Mouse (Mus musculus): ENCODE measurements around the gene Nprl3. TPM values are rescaled to one million over a fixed set of nuclear protein-coding genes. Genes with fewer than 3 reads are reported as not detected.
"Not testable (repeated sequence)": the region's sequence is repeated elsewhere in the genome, so short reads cannot be mapped to it uniquely, and the experiment has no call there.

The Nprl3 gene
- total RNA-seq, 2 experiments from 2014 or later = 47.0 to 57.0 TPM

GRCm38 (mm10) chr11:32215372-32216162 is 51.9 kb downstream of the Nprl3 start:
- intact Hi-C loops (cut with DNase I) = loop anchor here (10.0 kb wide), 1 partner anchor 109 kb away; no protein-coding TSS in a partner anchor
- DNase-seq (ENCODE audit: low spot score in 2 of 2) = no peak

DNA sequence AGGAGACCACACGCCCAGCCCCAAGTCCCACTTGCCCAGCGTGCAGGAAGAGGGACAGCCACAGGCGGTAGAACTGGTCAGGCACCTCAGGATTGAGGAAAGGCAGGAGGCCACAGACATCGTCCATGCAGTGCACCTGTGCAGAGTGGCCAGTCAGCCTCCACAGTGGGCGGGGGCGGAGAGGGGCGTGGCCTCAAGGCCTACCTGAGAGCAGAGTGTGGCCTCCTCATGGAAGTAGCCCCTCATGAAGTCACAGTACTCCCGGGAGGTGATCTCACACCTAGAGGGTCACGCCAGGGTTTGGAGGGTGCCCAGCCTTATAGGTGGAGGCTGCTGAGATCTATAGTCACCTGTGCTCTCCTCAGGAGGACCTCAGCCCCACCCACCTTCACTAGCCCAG is 56.9 kb downstream of the Nprl3 start:
- DNase-seq (ENCODE audit: low spot score in 2 of 2) = no peak
- intact Hi-C loops (cut with DNase I) = loop anchor here (10.0 kb wide), 1 partner anchor 114 kb away; no protein-coding TSS in a partner anchor

- DNase-seq (ENCODE audit: low spot score in 2 of 2) = peak; percentile 96 to 98
- intact Hi-C loops (cut with DNase I) = no loop called here
Measured at GRCm38 (mm10) chr11:32205058-32205873, 62.2 kb downstream of the Nprl3 start, which contains the start of gene Snrnp25. Gene Snrnp25, plus strand, starts transcription at chr11:32205415.

DNA sequence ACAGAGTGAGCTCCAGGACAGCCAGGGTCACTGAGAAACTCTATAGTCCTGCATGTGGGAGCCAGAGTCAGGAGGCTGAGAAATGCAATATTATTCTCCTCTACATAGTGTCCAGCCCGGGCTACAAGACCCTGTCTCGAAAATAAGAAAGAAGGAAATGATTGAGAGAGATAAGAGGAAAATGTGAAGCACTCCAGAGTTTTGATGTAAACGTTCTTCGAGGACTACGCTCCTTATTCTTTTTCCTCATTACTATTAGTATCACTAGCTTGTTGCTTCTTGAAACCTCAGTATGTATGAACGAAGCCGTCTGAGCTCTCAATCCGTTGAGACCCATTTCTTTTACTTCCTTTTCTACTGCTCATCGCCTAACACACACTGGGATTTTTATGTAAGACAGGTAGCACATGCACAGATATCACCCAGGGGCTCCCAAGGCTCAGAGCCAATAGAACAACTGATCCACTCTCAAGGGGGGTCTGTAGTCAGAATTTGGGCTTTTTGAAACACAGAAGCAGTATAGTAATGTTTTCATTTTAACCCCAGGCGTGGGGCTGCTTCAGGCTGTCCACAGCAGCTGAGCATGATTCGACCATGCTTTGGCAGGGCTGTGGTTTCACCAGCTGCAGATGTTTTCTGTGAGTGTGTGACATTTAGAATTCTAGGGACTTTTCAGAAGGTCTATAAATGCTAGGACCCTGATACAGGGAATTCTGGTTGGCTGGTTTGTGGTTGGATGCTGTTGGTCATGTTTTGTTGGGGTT is 65.4 kb downstream of the Nprl3 start:
- no peak for DNase-seq (ENCODE audit: low spot score in 2 of 2)
- intact Hi-C loops (cut with DNase I) = no loop called here

- intact Hi-C loops (cut with DNase I); DNase-seq (ENCODE audit: low spot score in 2 of 2): not testable (repeated sequence)
Measured at GRCm38 (mm10) chr11:32200992-32201391, 66.5 kb downstream of the Nprl3 start.

DNA sequence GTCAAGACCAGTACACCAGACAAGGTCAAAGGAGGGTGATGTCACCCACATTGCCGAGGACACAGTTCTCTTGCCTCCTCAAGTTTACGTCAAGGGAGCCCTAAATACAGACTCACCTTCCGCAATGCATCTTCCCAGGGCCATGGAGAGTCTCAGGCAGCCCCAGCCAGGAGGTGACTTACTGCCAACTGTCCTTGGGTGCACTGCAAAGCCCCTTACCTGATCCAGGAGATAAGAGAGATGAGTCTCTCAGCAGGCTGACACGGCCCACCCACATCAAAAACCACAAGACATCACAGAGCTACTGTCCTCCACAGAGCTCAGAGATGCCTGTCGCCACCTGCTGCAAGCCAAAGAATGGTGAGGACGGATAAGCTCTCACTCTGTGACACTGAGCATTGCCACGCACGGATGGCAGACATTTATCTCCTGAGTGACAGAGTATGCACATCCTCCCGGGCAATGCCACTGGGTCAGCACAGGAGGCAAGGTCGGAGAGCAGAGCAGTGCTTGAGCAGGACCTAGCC is 67.4 kb downstream of the Nprl3 start, which contains the start of gene Il9r:
TSS of gene Il9r (minus strand) at position 205 of the 527 bp plus-strand sequence.
- DNase-seq (ENCODE audit: low spot score in 2 of 2) = no peak

GRCm38 (mm10) chr11:32199230-32199629 is 68.3 kb downstream of the Nprl3 start:
- DNase-seq (ENCODE audit: low spot score in 2 of 2) = no peak
- intact Hi-C loops (cut with DNase I) = no loop called here

More for the DNA sequence above, 67.4 kb downstream of the Nprl3 start, which contains the start of gene Il9r:
- intact Hi-C loops (cut with DNase I) = no loop called here

GRCm38 (mm10) chr11:32198256-32198955 is 69.1 kb downstream of the Nprl3 start:
- intact Hi-C loops (cut with DNase I) = no loop called here
- no peak for DNase-seq (ENCODE audit: low spot score in 2 of 2)

DNA sequence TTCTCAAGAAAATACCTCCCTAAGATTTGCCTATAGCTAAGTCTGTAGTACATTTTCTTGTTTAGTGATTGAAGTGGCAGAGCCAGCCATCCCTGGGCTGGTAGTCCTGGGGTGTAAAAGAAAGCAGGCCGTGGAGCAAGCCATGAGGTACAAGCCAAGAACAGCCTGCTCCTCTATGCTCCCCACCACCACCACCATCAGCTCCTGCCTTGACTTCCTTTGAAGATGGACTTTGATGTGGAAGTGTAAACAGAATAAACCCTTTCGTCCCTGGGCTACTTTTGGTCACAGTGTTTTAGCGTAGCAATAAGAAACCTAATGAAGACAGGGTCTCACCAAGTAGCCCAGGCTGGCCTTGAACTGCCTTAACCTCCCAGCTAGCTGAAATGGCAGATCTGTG is 69.7 kb downstream of the Nprl3 start:
- DNase-seq (ENCODE audit: low spot score in 2 of 2) = no peak
- intact Hi-C loops (cut with DNase I) = no loop called here

DNA sequence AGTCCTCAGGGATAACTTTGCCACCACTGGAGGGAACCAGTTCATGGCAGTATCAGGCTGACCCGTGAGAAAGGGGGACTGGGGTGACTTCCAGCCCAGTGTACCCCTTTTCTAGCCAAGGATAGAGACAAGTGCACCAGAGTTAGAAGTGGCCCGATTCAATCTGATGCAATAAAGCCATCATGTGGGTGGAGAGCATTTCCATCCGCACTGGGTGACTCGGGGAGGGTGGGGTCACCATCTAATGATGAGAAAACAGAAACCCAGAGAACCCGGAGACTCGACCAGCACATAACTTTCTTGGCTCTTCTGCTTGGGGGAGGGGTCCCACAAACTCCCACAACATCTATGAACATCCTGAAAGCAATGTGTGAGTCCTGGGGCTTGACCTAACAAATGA is 70.8 kb downstream of the Nprl3 start:
- DNase-seq (ENCODE audit: low spot score in 2 of 2) = no peak
- intact Hi-C loops (cut with DNase I) = no loop called here

- no peak for DNase-seq (ENCODE audit: low spot score in 2 of 2)
- intact Hi-C loops (cut with DNase I) = no loop called here
Measured at GRCm38 (mm10) chr11:32195867-32196540, 71.5 kb downstream of the Nprl3 start.

GRCm38 (mm10) chr11:32194626-32195025 is 72.9 kb downstream of the Nprl3 start:
- intact Hi-C loops (cut with DNase I) = no loop called here
- no peak for DNase-seq (ENCODE audit: low spot score in 2 of 2)

- intact Hi-C loops (cut with DNase I) = no loop called here
- no peak for DNase-seq (ENCODE audit: low spot score in 2 of 2)
Measured at GRCm38 (mm10) chr11:32194086-32194485, 73.4 kb downstream of the Nprl3 start.

GRCm38 (mm10) chr11:32193156-32193555 is 74.4 kb downstream of the Nprl3 start:
- intact Hi-C loops (cut with DNase I) = no loop called here
- no peak for DNase-seq (ENCODE audit: low spot score in 2 of 2)

DNA sequence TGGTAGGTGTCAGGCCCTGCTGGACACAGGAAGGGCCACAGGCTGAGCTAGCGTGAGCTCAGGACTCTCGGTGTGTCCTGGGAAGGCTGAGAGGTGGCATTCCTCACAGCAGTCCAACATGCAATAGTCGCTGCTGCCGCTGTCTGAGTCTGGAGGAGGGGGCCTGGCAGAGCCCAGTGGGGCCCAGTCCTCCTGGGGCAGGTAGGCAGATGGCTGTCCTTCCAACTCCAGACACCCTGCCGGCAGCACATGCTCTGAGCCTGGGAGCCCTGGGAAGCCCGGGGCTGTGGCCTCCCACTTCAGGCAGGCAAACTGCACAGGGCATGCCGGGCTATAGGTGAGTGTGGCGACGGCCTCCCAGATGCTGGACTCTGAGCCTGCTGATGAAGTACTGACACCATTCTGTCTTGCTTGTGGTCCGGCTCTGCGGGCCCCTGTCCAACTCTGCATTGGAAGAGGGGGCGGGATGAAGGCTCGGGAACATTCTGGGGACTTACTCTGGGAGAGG is 76.8 kb downstream of the Nprl3 start:
- no peak for DNase-seq (ENCODE audit: low spot score in 2 of 2)
- intact Hi-C loops (cut with DNase I) = no loop called here

GRCm38 (mm10) chr11:32190119-32190518 is 77.4 kb downstream of the Nprl3 start:
- intact Hi-C loops (cut with DNase I) = no loop called here

GRCm38 (mm10) chr11:32189434-32189833 is 78.1 kb downstream of the Nprl3 start:
- intact Hi-C loops (cut with DNase I) = no loop called here
- no peak for DNase-seq (ENCODE audit: low spot score in 2 of 2)

More at GRCm38 (mm10) chr11:32190119-32190518, 77.4 kb downstream of the Nprl3 start:
- no peak for DNase-seq (ENCODE audit: low spot score in 2 of 2)

GRCm38 (mm10) chr11:32188881-32189280 is 78.6 kb downstream of the Nprl3 start:
- no peak for DNase-seq (ENCODE audit: low spot score in 2 of 2)
- intact Hi-C loops (cut with DNase I) = no loop called here

All from left cerebral cortex, postnatal 14 days (tissue).